Mouse (Mus musculus) spleen, adult 2 months (tissue): ENCODE results near the gene Slc35g2.

Experiments used
- CTCF ChIP-seq: fragments of 200-500 bp; IDR thresholded peaks from 2 replicates; pipeline ENCODE4 v1.5.1; 2011; ENCODE audit warnings: mild to moderate bottlenecking, inconsistent platforms; ENCODE audit not compliant: insufficient read depth, insufficient read length, insufficient replicate concordance; ENCODE audit errors: extremely low read depth
- POLR2A ChIP-seq: fragments of 200-500 bp; IDR thresholded peaks from 2 replicates; pipeline ENCODE4 v1.6.1; 2011; ENCODE audit warnings: low read depth, low read length, inconsistent platforms

DNA sequence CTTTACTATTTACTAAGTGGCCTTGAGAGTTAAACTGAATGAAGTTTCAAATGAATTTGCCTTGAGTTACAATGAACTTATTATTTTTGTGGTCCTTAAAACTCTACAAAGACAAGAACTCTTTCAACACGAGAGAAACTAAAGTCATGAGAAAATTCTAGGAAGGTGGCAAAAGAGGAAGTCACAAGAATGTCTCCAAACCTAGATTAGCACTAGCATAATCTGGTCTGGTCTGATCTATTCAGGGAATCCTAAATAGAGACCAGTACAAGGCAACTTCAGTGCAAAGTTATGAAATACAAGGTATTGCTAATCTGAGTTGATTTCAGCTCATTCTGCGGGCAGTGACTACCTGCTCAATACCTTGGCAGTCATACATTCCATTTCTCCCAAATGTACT lies 45.7 kb downstream of the Slc35g2 start:
- TF ChIP-seq POLR2A = no peak
- no peak for TF ChIP-seq CTCF
